Mouse (Mus musculus) layer of hippocampus, postnatal 36 days (tissue): ENCODE results near the gene Atg16l2. TPM values are rescaled to one million over a fixed set of nuclear protein-coding genes. Genes with fewer than 3 reads are reported as not detected.
A peak's percentile ranks its signal among the peaks of the same experiment; 100 is the strongest.

Experiments used
- DNase-seq, 2 experiments: peaks; one replicate each; pipeline ENCODE4 v3.0.0; 2022
- total RNA-seq, 2 experiments: library from RNA; stranded (reverse); gene quantifications; 2 replicates each; pipeline ENCODE4 v1.2.3; 2021

Atg16l2 gene
- total RNA-seq, 2 experiments from 2014 or later = 42.1 to 42.7 TPM

- DNase-seq = no peak
Measured at GRCm38 (mm10) chr7:101292086-101292485, 10.0 kb downstream of the Atg16l2 start.

- no peak for DNase-seq
Measured at GRCm38 (mm10) chr7:101291641-101292040, 10.4 kb downstream of the Atg16l2 start.

DNA sequence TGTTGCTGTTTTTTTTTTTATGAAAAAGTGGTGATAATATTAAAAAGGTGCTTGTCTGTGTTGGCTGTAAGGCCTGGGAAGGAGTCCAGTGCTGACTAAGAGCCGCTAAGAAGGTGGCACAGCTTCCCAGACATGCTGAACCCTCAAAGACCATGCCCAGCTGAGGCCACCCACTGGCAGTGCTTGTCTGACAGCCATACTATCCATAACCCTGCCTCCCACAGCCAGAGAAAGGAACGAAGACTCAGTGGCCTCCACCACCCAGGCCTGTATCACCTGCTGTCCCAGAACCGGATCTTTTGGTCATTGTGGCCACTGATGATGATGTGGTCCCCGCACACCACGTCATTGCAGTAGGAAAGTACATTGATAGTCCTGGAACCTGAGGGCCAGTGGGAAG, 10.8 kb downstream of the Atg16l2 start:
- DNase-seq = no peak

DNA sequence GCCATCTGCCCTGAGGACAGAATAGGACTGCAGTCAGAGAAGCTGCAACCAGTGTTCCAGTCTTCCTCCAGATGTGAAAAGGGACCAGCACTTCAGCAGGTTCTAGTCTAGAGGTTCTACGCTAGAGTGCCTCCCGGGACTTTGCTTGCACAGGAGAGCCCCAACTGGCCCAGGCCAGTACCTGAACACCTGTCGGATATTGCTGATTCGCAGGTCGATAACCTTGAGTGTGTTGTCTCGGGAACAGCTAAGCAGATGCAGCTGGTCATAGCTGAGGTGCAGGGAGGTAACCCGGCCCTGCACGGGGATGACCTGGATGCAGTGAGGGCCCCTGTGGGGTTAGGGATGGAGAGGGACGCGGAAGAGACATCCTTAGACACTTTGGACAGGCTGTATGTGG, 11.7 kb downstream of the Atg16l2 start:
- DNase-seq = no peak

DNA sequence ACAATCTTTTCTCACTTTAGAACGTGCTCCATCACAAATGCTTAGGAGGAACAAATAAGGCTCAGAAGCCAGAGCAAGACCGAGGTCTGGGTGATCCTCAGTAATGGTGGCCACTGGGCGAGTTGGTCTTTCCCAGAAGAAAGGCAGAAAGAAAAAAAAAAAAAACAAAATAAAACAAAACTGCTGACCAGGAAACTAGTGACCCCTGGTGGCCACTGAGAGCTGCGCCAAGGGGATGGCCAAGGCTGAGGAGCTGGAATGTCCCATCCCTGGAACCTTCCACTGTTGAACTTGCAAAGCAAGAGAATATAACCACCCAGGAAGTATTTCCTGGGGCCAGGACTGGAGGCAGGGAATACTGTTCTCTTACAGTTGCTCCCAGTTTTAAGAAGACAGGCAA, 13.6 kb downstream of the Atg16l2 start:
- DNase-seq = peak in 1 of 2 experiments; percentile 27

DNA sequence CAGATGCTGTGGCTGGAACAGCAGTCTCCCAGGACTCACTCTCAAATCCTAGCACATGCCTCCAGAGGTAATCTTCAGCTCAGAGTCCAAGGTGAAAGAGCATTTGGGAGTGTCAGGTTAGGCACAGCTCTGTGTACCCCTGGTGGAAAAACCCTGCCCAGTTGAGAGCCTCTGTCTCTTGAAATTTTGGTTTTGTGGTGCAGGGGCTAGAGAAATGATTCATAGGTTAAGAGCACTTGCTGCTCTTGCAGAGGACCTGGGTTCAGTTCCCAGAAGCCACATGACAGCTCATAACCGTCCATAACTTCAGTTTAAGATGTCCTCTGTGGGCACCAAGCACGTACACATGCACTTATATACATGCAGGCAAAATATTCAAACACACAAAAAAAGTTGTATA, 14.2 kb downstream of the Atg16l2 start:
- DNase-seq = no peak

DNA sequence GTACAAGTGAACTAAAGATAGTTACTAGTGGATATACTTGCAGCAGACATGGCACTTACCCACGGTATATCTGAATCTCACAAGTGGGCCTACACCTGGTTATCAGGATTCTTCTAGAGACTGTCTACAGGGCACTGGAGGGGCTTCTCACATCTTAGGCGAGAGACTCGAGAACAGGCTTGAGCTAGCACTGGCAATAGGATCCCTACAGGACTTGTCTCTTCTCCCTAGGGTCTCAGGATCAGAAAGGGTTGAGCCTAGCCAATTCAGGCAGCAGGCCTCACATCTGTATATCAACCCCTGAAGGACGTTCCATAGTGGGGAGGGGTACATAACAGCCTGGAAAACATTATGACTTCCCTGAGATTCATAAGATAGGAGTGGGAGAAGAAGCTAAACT, 15.2 kb downstream of the Atg16l2 start:
- no peak for DNase-seq

GRCm38 (mm10) chr7:101284504-101284903, 17.5 kb downstream of the Atg16l2 start:
- DNase-seq = no peak

DNA sequence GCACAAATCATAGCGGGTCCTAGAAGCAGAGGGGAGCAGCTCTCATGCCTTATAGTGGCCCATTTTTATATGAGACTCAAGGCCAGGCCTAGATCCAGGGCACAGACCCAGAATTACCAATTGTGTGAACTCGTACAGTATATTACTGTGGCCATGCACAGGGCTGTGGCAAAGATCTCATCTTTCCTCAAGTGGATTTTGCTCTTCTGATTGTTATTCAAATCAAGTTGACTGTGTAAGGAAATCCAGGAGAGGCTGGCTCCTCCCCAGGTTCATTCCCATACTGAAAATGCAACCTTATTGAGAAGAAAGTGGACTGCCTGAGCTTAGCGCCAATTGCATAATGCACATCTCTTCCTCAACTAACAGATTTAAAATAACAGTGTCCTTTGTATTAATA, 19.3 kb downstream of the Atg16l2 start:
- no peak for DNase-seq

DNA sequence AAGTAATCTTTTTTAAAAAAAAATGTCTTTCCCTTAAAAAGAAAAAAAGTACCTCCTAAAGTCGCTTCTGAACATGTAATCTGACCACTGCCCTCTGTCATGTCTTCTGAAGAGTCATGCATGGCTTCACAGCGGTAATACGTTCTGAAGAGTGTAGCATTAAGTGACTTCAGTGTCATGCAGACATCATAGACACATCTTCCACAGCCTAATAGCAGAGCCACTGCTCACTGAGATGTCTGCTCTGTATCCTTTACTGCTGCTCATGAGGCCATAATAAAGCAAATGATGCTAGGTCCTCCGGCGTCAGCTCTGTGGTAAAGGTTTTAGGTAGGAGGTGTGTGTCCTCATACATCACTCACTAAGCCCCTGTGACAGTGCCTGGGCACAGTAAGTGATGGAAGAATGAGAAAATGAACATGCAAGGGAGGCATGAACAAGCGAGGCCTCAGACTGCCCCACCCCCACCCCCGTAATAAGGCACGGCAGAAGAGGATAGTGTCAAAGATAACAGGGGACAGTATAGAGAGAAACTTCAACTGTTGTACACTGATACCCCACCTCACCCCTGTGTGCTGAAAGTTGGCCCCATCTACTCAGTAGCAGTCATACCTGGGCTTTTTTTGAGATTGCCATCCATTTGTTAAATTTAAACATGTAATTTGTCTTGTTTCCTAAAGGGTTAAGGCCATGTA, 29.4 kb downstream of the Atg16l2 start:
- DNase-seq = no peak

DNA sequence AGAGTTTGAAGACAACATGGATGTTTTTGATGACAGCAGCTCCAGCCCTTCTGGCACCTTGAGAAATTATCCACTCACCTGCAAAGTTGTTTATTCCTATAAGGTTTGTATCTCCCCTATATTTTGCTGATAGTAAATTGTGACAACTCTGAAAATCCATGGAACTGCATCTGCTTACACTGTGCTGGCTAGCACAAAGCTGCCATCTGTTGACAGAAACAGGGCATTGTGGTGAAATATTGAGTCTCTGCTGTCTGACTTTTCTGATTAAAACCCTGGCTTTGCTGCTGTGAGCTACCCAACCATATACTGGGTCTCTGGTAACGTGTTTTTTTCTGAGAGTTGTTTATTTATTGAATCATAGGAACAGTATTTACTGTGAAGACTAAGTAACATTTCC, 30.4 kb downstream of the Atg16l2 start:
- DNase-seq = no peak

DNA sequence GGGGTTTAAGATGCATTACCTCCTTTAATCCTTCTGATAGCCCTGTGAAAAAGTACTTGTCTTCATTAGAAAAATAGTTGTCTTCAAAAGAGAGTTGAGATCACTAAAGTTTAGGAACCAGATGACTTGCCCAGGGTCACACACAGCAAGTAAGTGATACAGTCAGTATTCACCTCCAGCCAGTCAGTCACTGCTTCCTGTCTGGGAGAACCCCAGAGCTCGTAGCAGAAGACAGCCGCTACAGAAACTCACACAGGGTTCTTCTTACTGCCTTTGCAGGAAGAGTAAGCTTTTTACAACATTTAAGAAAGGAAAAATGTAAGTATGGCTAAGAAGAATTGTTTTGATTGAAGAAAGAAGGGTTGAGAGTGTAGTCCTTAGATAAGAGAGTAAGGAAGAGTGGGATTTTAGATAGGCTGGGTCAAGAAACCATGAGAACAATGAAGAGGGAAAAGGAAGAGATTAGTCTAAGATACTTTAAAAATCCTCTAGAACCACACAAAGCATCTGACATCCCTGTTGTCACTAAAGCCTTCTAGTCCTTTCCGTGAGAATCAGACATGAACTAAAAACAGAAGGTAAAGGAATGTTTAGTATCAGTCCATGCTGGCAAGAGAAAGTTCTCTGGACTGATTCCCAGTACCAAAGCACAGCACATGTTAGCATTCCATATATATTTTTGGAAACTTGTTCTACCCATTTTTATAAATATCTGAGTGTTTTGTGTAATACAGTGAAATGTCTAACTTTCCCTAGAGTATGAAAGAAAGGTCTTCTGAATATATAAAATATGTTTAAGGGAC, 34.4 kb downstream of the Atg16l2 start:
- DNase-seq = no peak

GRCm38 (mm10) chr7:101263511-101263910, 38.5 kb downstream of the Atg16l2 start:
- DNase-seq = no peak

- DNase-seq = no peak
Measured at GRCm38 (mm10) chr7:101261941-101262546, 40.0 kb downstream of the Atg16l2 start.

- DNase-seq = no peak
Measured at GRCm38 (mm10) chr7:101258482-101258881, 43.6 kb downstream of the Atg16l2 start.

GRCm38 (mm10) chr7:101253071-101253470, 49.0 kb downstream of the Atg16l2 start:
- no peak for DNase-seq

DNA sequence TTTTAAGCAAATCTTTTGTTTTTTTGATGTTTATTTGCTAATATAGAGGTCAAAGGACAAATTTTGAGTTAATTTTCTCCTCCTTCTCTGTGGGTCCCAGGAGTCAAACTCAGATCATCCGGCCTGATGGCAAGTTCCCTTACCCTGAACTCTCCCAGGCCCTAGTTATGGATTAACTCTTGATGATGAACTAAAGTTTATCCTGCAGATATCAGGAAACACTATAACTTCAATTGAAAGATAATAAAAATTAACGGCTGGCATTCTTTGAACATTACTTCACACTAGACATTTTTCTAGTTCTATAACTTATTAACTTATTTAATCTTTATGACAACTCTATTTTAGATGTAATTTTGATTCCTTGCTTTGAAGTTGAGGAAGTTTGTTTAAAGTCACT, 52.9 kb downstream of the Atg16l2 start:
- DNase-seq = no peak

- no peak for DNase-seq
Measured at GRCm38 (mm10) chr7:101248760-101249159, 53.3 kb downstream of the Atg16l2 start.

GRCm38 (mm10) chr7:101236712-101237473, 65.2 kb downstream of the Atg16l2 start:
- DNase-seq = peak in 1 of 2 experiments; percentile 6

DNA sequence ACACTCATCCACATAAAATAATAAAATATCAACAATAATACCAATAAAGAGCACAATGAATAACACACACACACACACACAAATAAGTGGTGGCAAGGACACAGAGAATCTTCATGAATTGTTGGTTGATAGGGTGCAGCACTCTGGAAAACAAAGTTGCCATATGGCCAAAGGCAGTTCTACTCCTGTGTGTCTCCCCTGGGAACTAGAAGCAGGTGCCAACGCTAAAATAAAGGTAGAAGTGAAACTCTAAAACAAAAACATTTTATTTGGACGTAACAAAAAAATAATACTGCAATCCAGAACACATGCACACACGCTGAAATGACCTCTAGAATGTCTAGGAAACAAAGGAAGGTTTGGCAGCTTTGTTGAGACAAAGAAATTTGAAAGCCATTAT, 69.3 kb downstream of the Atg16l2 start:
- no peak for DNase-seq

GRCm38 (mm10) chr7:101231458-101231857, 70.6 kb downstream of the Atg16l2 start:
- DNase-seq = no peak

- no peak for DNase-seq
Measured at GRCm38 (mm10) chr7:101229336-101229735, 72.7 kb downstream of the Atg16l2 start.

DNA sequence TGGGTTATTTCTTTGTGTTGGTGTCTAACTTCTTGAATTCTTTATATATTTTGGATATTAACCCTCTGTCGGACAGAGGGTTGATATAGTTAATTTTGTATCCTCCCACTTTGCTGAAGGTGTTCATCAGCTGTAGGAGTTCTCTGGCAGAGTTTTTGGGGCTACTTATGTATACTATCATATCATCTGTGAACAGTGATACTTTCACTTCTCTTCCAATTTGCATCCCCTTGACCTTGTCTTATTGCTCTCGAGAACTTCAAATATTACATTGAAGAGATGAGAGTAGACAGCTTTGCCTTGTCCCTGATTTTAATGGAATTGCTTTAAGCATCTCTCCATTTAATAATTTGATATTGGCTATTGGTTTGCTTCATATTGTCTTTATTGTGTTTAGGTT, 78.5 kb downstream of the Atg16l2 start:
- no peak for DNase-seq
